Mouse (Mus musculus) heart, postnatal 0 days (tissue): ENCODE results near the gene Ccdc167.

Experiments
- CTCF ChIP-seq: IDR thresholded peaks from 2 replicates; pipeline ENCODE4 v1.5.1; 2016; ENCODE audit warnings: antibody characterized with exemption, control low read depth, low read depth
- EP300 ChIP-seq: IDR thresholded peaks from 2 replicates; pipeline ENCODE4 v1.6.1; 2016; ENCODE audit warnings: antibody characterized with exemption, low read depth

DNA sequence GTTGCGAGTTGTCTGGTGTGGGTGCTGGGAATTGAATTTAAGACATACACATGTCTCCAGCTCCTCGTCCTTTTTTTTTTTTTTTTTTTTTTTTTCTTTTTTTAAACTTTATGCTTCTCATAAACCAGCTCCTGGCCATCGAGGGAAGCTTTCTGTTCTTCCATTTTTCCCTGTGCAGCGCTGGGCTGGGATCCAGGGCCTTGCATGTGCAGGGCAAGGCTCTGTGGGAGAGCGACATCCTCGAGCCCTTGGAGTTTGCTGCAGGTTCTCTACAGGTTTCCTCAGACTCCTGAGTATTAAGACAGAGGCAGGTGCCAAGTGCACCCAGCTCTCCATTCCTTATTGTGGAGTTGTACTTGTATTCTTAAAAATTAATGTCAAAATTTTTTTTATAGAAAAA is 54.7 kb downstream of the Ccdc167 start:
- TF ChIP-seq CTCF (no peak), EP300 (no peak)
